Mouse (Mus musculus) bone marrow, adult 2 months (tissue): ENCODE measurements around the gene Fbxo46.

Source experiments
- CTCF ChIP-seq: fragments of 200-500 bp; IDR thresholded peaks from 2 replicates; pipeline ENCODE4 v1.5.1; 2011; ENCODE audit warnings: low read length, control low read depth; ENCODE audit not compliant: control insufficient read depth, insufficient read depth
- POLR2A ChIP-seq: fragments of 200-500 bp; IDR thresholded peaks from 2 replicates; pipeline ENCODE4 v1.6.1; 2011; ENCODE audit warnings: low read depth, mild to moderate bottlenecking, control low read depth, low read length, borderline replicate concordance; ENCODE audit not compliant: control insufficient read depth

DNA sequence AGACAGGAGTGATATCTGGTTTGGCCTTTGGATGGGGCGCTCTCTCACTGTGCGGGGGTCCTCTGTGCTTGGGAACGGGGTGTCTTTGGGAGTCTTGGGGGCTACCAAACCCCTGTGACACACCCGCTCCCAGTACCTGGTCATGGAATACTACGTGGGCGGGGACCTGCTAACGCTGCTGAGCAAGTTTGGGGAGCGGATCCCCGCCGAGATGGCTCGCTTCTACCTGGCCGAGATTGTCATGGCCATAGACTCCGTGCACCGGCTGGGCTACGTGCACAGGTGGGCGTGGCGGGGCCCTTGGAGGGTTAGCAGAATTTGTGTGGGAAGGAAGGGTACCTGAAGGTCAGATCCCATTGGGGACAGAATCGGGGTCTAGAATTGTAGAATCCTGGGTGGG, 32.9 kb upstream of the Fbxo46 start:
- TF ChIP-seq CTCF: no peak
- no peak for TF ChIP-seq POLR2A
